Mouse (Mus musculus) cerebellum, postnatal 14 days (tissue): Measurements from ENCODE around the gene Gprc5a.

Experiments used
- DNase-seq, 2 experiments: peaks; one replicate each; pipeline ENCODE4 v3.0.0; 2021; ENCODE audit warnings: mixed read lengths in 2 of 2

The Gprc5a gene

GRCm38 (mm10) chr6:135065236-135065957 is at the start of gene Gprc5a:
TSS of gene Gprc5a (plus strand) at chr6:135065651.
- DNase-seq: peak; percentile 16 to 22

- no peak for DNase-seq
These were observed 48.2 kb upstream of the Gprc5a start for GRCm38 (mm10) chr6:135017211-135017610.

- no peak for DNase-seq
These were observed 45.9 kb upstream of the Gprc5a start for GRCm38 (mm10) chr6:135019564-135019963.

GRCm38 (mm10) chr6:135021633-135022032 is 43.8 kb upstream of the Gprc5a start:
- no peak for DNase-seq

GRCm38 (mm10) chr6:135023379-135023778 is 42.1 kb upstream of the Gprc5a start:
- DNase-seq: no peak

- no peak for DNase-seq
These were observed 40.5 kb upstream of the Gprc5a start for GRCm38 (mm10) chr6:135024781-135025420.

GRCm38 (mm10) chr6:135026232-135026631 is 39.2 kb upstream of the Gprc5a start:
- DNase-seq: peak; percentile 24 to 27

- DNase-seq: no peak
These were observed 38.7 kb upstream of the Gprc5a start for GRCm38 (mm10) chr6:135026755-135027154.

- DNase-seq: no peak
These were observed 36.2 kb upstream of the Gprc5a start for GRCm38 (mm10) chr6:135029246-135029645.

GRCm38 (mm10) chr6:135038674-135039073 is 26.8 kb upstream of the Gprc5a start:
- no peak for DNase-seq

- peak; percentile 27 to 35 for DNase-seq
These were observed 25.1 kb upstream of the Gprc5a start for GRCm38 (mm10) chr6:135040275-135040871.

GRCm38 (mm10) chr6:135041930-135042329 is 23.5 kb upstream of the Gprc5a start:
- no peak for DNase-seq

GRCm38 (mm10) chr6:135047276-135047675 is 18.2 kb upstream of the Gprc5a start:
- DNase-seq: no peak

GRCm38 (mm10) chr6:135048509-135048908 is 16.9 kb upstream of the Gprc5a start:
- DNase-seq: peak; percentile 17 to 42

- DNase-seq: peak; percentile 69 to 78
These were observed 16.5 kb upstream of the Gprc5a start for GRCm38 (mm10) chr6:135048956-135049355.

GRCm38 (mm10) chr6:135053789-135054188 is 11.7 kb upstream of the Gprc5a start:
- no peak for DNase-seq

- DNase-seq: no peak
These were observed 9.6 kb upstream of the Gprc5a start for GRCm38 (mm10) chr6:135055882-135056281.

- DNase-seq: no peak
These were observed 4.7 kb upstream of the Gprc5a start for GRCm38 (mm10) chr6:135060728-135061127.

- DNase-seq: no peak
These were observed 830 bp upstream of the Gprc5a start for GRCm38 (mm10) chr6:135064621-135065020.

GRCm38 (mm10) chr6:135066795-135067445 is 1.5 kb downstream of the Gprc5a start:
- DNase-seq: no peak

- no peak for DNase-seq
These were observed 2.8 kb downstream of the Gprc5a start for GRCm38 (mm10) chr6:135068221-135068620.

GRCm38 (mm10) chr6:135069856-135070255 is 4.4 kb downstream of the Gprc5a start:
- no peak for DNase-seq

GRCm38 (mm10) chr6:135070347-135070746 is 4.9 kb downstream of the Gprc5a start:
- DNase-seq: no peak
